Mouse (Mus musculus) thymus, adult 2 months (tissue): ENCODE data around the gene Rhox2h. TPM values are rescaled to one million over a fixed set of nuclear protein-coding genes. Genes with fewer than 3 reads are reported as not detected.
"Not testable (repeated sequence)": the region's sequence is repeated elsewhere in the genome, so short reads cannot be mapped to it uniquely, and the experiment has no call there.

Experiments
- DNase-seq: peaks from one replicate; pipeline ENCODE4 v3.0.0; 2021
- H3K27ac ChIP-seq: fragments of 200-500 bp; 2 replicates; pipeline ENCODE4 v1.5.1; 2012; ENCODE audit warnings: low read length, control low read depth; ENCODE audit not compliant: control insufficient read depth, insufficient read depth
- H3K27me3 ChIP-seq: fragments of 200-500 bp; 2 replicates; pipeline ENCODE4 v1.6.1; 2012; ENCODE audit warnings: mild to moderate bottlenecking, low read length, moderate library complexity, mixed read lengths; ENCODE audit not compliant: control insufficient read depth, insufficient read depth
- H3K36me3 ChIP-seq: fragments of 200-500 bp; 2 replicates; pipeline ENCODE4 v1.6.1; 2012; ENCODE audit warnings: mild to moderate bottlenecking, low read length, moderate library complexity; ENCODE audit not compliant: control insufficient read depth, insufficient read depth
- H3K4me1 ChIP-seq: fragments of 200-500 bp; replicated peaks from 2 replicates; pipeline ENCODE4 v1.6.1; 2012; ENCODE audit warnings: low read length; ENCODE audit not compliant: control insufficient read depth, insufficient read depth
- H3K4me3 ChIP-seq: fragments of 200-500 bp; 2 replicates; pipeline ENCODE4 v1.5.1; 2012; ENCODE audit warnings: mild to moderate bottlenecking, low read length, control low read depth, moderate library complexity; ENCODE audit not compliant: control insufficient read depth, insufficient read depth
- CTCF ChIP-seq: fragments of 200-500 bp; IDR thresholded peaks from 2 replicates; pipeline ENCODE4 v1.5.1; 2012; ENCODE audit warnings: mild to moderate bottlenecking, control low read depth, low read length, moderate library complexity, borderline replicate concordance; ENCODE audit not compliant: control insufficient read depth, poor library complexity, insufficient read depth; ENCODE audit errors: extremely low read depth
- POLR2A ChIP-seq: fragments of 200-500 bp; IDR thresholded peaks from 2 replicates; pipeline ENCODE4 v1.6.1; 2012; ENCODE audit warnings: mild to moderate bottlenecking, low read length, control low read depth, moderate library complexity; ENCODE audit not compliant: control insufficient read depth, poor library complexity, insufficient read depth; ENCODE audit errors: extremely low read depth
- WGBS: fragments of 180-500 bp; shearing (Covaris S2); methylation state at CpG from one replicate; pipeline ENCODE4 v1.1.7; 2018; 5-methylcytosine and 5-hydroxymethylcytosine counted together
- polyA plus RNA-seq: library from polyadenylated mRNA; depleted of rRNA; stranded (reverse); fragments of >200 nt; gene quantifications from 2 replicates; pipeline ENCODE4 v1.2.3, GENCODE M21; 2012; rRNA removed

The Rhox2h gene
- polyA plus RNA-seq = not detected in 2 replicates

GRCm38 (mm10) chrX:37673177-37673576, at the start of gene Rhox2h:
TSS of gene Rhox2h (minus strand) at chrX:37673277.
- not testable (repeated sequence) for H3K27ac ChIP-seq, H3K27me3 ChIP-seq, H3K36me3 ChIP-seq, H3K4me3 ChIP-seq, H3K4me1 ChIP-seq, DNase-seq
- 91% methylated on average over 8 of the region's 8 CpGs for WGBS

DNA sequence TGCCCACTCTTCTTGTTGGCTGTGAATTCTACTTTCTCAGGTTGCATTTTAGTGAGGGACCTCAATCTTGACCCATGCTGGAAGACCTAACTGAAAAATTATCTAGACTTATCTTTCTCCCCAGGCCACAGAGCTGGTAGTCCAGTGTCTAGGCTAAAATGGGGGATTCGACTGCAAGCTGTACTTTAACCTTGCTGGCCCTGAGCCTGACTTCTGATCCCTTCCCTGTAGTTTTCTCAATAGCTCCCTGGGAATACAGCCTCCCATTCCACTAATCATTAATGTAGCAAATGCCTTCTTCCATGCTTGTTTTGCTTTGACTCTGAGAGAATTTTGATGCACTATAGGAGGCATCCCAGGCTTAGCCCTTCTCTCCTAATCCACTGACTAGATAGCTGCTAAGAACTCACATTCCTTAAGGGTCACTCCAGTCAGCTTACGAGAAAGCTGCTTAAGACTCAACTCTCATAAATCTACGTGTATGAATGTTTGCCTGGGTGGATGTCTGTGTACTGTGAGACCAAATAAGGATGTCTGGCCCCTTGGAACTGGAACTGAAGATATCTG, 28.8 kb upstream of the Rhox2h start:
- WGBS = 83% methylated on average over 3 of the region's 3 CpGs
- H3K27ac ChIP-seq = no peak overlapping the region
- H3K4me1 ChIP-seq = no peaks in the 10 kb centered on the region
- H3K27me3 ChIP-seq = no peaks in the 10 kb centered on the region
- no peaks in the 10 kb centered on the region for H3K36me3 ChIP-seq
- DNase-seq = no peak
- no peak for TF ChIP-seq POLR2A
- no peak overlapping the region for H3K4me3 ChIP-seq

DNA sequence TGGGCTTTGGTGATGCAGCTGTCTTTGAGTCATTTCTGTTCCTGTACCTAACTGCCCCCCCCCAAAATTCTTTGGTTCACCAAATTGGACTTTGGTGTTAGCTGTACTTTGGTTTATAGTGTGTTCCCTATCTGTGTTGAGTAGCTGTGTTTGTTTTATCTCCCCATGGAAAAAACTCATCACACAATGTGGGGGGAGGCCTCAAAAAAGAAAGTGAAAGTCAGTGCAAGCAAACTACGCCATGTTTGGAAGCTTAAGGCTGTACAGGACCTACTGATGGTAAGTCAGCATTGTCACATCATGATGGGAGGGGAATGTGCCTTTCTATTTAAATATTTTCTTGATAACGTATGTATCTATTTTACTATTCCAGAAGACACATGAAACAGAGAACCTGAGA, 19.2 kb upstream of the Rhox2h start:
- 89% methylated on average over 2 of the region's 2 CpGs for WGBS
- no peak for DNase-seq
- Histone ChIP-seq H3K27me3 (no peaks in the 10 kb centered on the region), H3K4me1 (no peaks in the 10 kb centered on the region), H3K36me3 (no peaks in the 10 kb centered on the region), H3K4me3 (no peak overlapping the region), H3K27ac (no peak overlapping the region)
- TF ChIP-seq CTCF = no peak
- TF ChIP-seq POLR2A = no peak

- H3K4me1 ChIP-seq = no peaks in the 10 kb centered on the region
- WGBS = 89% methylated on average over 24 of the region's 24 CpGs
- DNase-seq = no peak
- TF ChIP-seq CTCF = no peak
- H3K4me3 ChIP-seq = no peak overlapping the region
- H3K27me3 ChIP-seq = no peaks in the 10 kb centered on the region
- no peaks in the 10 kb centered on the region for H3K36me3 ChIP-seq
- H3K27ac ChIP-seq = no peak overlapping the region
These were observed 10.1 kb upstream of the Rhox2h start for GRCm38 (mm10) chrX:37683031-37683715.

GRCm38 (mm10) chrX:37668664-37669063, 4.4 kb downstream of the Rhox2h start, which contains the start of gene Rhox3h:
TSS of gene Rhox3h (minus strand) at chrX:37668764.
- not testable (repeated sequence) for H3K27me3 ChIP-seq, H3K4me3 ChIP-seq, DNase-seq, H3K27ac ChIP-seq, H3K4me1 ChIP-seq, H3K36me3 ChIP-seq
- 100% methylated on average over 1 of the region's 3 CpGs for WGBS

GRCm38 (mm10) chrX:37651227-37651626, 21.9 kb downstream of the Rhox2h start, which contains the start of gene Rhox4g:
TSS of gene Rhox4g (minus strand) at chrX:37651327.
- 94% methylated on average over 18 of the region's 20 CpGs for whole genome bisulfite sequencing
- DNase-seq, H3K27me3 ChIP-seq, H3K4me3 ChIP-seq, H3K27ac ChIP-seq, H3K36me3 ChIP-seq, H3K4me1 ChIP-seq: not testable (repeated sequence)

DNA sequence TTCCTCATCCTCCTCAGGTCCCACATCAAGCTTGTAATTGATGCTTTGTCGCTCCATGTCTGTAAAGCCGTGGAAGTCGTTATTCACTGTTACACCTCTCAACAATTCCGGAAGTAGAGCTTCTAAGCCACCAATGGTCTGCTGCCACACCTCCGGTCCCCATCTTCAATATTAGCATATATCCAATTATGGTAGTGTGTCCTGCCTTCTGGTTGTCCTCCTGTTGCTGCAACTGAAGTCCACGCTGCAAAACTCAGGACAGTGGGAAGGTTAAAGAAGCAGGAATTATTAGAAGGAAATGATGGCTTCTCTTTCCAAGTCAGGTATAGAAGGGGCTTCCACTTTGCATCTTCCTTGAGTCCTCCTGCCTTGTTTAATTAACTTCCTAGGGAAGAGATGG, 29.7 kb downstream of the Rhox2h start, which contains the start of gene Rhox2g:
Rhox2g (minus strand) TSS at position 101 of the 400 bp plus-strand sequence.
- not testable (repeated sequence) for H3K27ac ChIP-seq, H3K4me1 ChIP-seq, DNase-seq, H3K36me3 ChIP-seq, H3K27me3 ChIP-seq, H3K4me3 ChIP-seq
- WGBS = 94% methylated on average over 6 of the region's 6 CpGs

- H3K4me3 ChIP-seq, DNase-seq, H3K27ac ChIP-seq, H3K36me3 ChIP-seq, H3K4me1 ChIP-seq, H3K27me3 ChIP-seq: not testable (repeated sequence)
- WGBS = 93% methylated on average over 2 of the region's 2 CpGs
These were observed 44.6 kb downstream of the Rhox2h start, which contains the start of gene Rhox3g for GRCm38 (mm10) chrX:37628512-37628911. TSS of gene Rhox3g (minus strand) at chrX:37628612.
